Mouse (Mus musculus) CH12.LX (cell line): ENCODE results near the gene Ube3c.

Experiments
- CHD2 ChIP-seq: IDR thresholded peaks from 2 replicates; pipeline ENCODE4 v1.6.1; 2011; ENCODE audit warnings: low read length, improper control_type of control experiment
- CTCF ChIP-seq, 2 experiments: IDR thresholded peaks in 1 of 2; conservative IDR thresholded peaks in 1 of 2; 2 replicates each; pipeline ENCODE4 v1.5.1; 2011 to 2012; ENCODE audit warnings: low read depth in 2 of 2, low read length in 2 of 2, improper control_type of control experiment in 1 of 2, inconsistent platforms in 1 of 2, mild to moderate bottlenecking in 1 of 2, moderate library complexity in 1 of 2
- EP300 ChIP-seq: IDR thresholded peaks from 2 replicates; pipeline ENCODE4 v1.6.1; 2011; ENCODE audit warnings: low read length, improper control_type of control experiment
- MAZ ChIP-seq: IDR thresholded peaks from 2 replicates; pipeline ENCODE4 v1.6.1; 2012; ENCODE audit warnings: low read depth, mild to moderate bottlenecking, inconsistent platforms, low read length, improper control_type of control experiment, moderate library complexity
- POLR2A ChIP-seq: IDR thresholded peaks from 2 replicates; pipeline ENCODE4 v1.6.1; 2011; ENCODE audit warnings: low read depth, mild to moderate bottlenecking, improper control_type of control experiment, low read length
- TBP ChIP-seq: conservative IDR thresholded peaks from 2 replicates; pipeline ENCODE4 v1.6.1; 2011; ENCODE audit warnings: low read depth, low read length, improper control_type of control experiment

DNA sequence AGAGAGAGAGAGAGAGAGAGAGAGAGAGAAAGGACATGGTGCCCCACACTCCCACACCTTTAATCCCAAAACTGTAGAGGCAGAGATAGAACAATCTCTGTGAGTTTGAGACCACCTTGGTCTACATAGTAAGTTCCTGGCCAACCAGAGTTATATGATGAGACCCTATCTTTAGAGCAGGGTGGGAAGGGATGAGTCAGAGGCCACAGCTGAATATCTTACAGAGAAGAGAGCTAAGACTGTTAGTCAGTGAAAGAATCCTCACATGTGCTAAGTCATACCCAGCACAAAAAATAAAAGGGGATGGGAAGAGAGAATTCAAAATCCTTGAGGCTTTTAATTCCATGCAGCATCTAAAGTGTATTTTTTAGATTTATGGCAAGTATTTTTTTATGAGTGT, 142.6 kb downstream of the Ube3c start:
- TF ChIP-seq CHD2 (no peak), CTCF (conservative IDR thresholded peaks at IDR 0.05 in 1 of 2, IDR thresholded peaks at IDR 0.05 in 1 of 2; ENCODE audit: low read depth in 2 of 2, low read length in 2 of 2) (no peak), POLR2A (no peak), MAZ (no peak), EP300 (no peak), TBP (no peak)
